Mouse (Mus musculus) neural tube, embryonic 11.5 days (tissue): ENCODE data around the gene Hbs1l. TPM values are rescaled to one million over a fixed set of nuclear protein-coding genes. Genes with fewer than 3 reads are reported as not detected.

Experiments used
- ATAC-seq: fragments of 200-750 bp; cut with Nextera tagmentation; 2 replicates; pipeline ENCODE4 v1.8.0; 2017; ENCODE audit warnings: moderate number of reproducible peaks, mild to moderate bottlenecking, moderate TSS enrichment, moderate library complexity; ENCODE audit not compliant: insufficient read depth, low FRiP score, low TSS enrichment
- DNase-seq: peaks from one replicate; pipeline ENCODE4 v3.0.0-alpha.2; 2015; ENCODE audit warnings: low spot score
- H3K27ac ChIP-seq: fragments of 300-500 bp; sonication (generic); 2 replicates; pipeline ENCODE4 v1.5.1; 2014; ENCODE audit warnings: low read depth, mild to moderate bottlenecking, low read length
- H3K27me3 ChIP-seq: fragments of 300-500 bp; sonication (generic); 2 replicates; pipeline ENCODE4 v1.6.1; 2014; ENCODE audit warnings: mild to moderate bottlenecking, low read length, mixed read lengths; ENCODE audit not compliant: control insufficient read depth, insufficient read depth
- H3K36me3 ChIP-seq: fragments of 300-500 bp; sonication (generic); 2 replicates; pipeline ENCODE4 v1.6.1; 2014; ENCODE audit warnings: mild to moderate bottlenecking, low read length, moderate library complexity, mixed read lengths; ENCODE audit not compliant: control insufficient read depth, insufficient read depth
- H3K4me1 ChIP-seq: fragments of 300-500 bp; sonication (generic); 2 replicates; pipeline ENCODE4 v1.6.1; 2014; ENCODE audit warnings: low read length, mixed read lengths; ENCODE audit not compliant: control insufficient read depth, insufficient read depth
- H3K4me2 ChIP-seq: fragments of 300-500 bp; sonication (generic); 2 replicates; pipeline ENCODE4 v1.6.1; 2014; ENCODE audit warnings: low read depth, mild to moderate bottlenecking, moderate library complexity
- H3K4me3 ChIP-seq: fragments of 300-500 bp; sonication (generic); 2 replicates; pipeline ENCODE4 v1.5.1; 2014; ENCODE audit warnings: low read depth, low read length
- H3K9ac ChIP-seq: fragments of 300-500 bp; sonication (generic); 2 replicates; pipeline ENCODE4 v1.6.1; 2014; ENCODE audit warnings: mild to moderate bottlenecking, low read length
- H3K9me3 ChIP-seq: fragments of 300-500 bp; sonication (generic); 2 replicates; pipeline ENCODE4 v1.6.1; 2016; ENCODE audit warnings: low read length; ENCODE audit not compliant: control insufficient read depth
- WGBS: fragments of 180-500 bp; shearing (Covaris S2); extraction: QIAGEN DNeasy Blood & Tissue Kit; methylation state at CpG from one replicate; pipeline ENCODE4 v1.1.7; 2014; 5-methylcytosine and 5-hydroxymethylcytosine counted together
- polyA plus RNA-seq: library from polyadenylated mRNA; unstranded; fragments of >200 nt; fragmentation: Nextera tagmentation; extraction: Ambion mirVana; gene quantifications from 2 replicates; pipeline ENCODE4 v1.2.1, GENCODE M21; 2014

The Hbs1l gene
- polyA plus RNA-seq, 1 experiment from 2014 or later = 131 TPM

- H3K27me3 ChIP-seq = no peaks in the 10 kb centered on the region
- ATAC-seq (no peak), DNase-seq (no peak)
- H3K4me1 ChIP-seq = no peaks in the 10 kb centered on the region
- H3K27ac ChIP-seq = no peak overlapping the region
- WGBS = 95% methylated on average over 7 of the region's 7 CpGs
- H3K9me3 ChIP-seq = no peaks in the 10 kb centered on the region
- no peak overlapping the region for H3K9ac ChIP-seq
- H3K4me2 ChIP-seq = no peak overlapping the region
- H3K36me3 ChIP-seq = 0 out of 2 replicates have a peak, but pooled peaks cover 2% of the 10 kb centered on the region
- H3K4me3 ChIP-seq = no peak overlapping the region
Observed at GRCm38 (mm10) chr10:21364946-21365345, 69.2 kb downstream of the Hbs1l start.

- H3K9ac ChIP-seq = no peak overlapping the region
- 89% methylated on average over 4 of the region's 4 CpGs for WGBS
- no peaks in the 10 kb centered on the region for H3K4me1 ChIP-seq
- no peak for ATAC-seq
- H3K4me3 ChIP-seq = no peak overlapping the region
- no peaks in the 10 kb centered on the region for H3K27me3 ChIP-seq
- H3K27ac ChIP-seq = no peak overlapping the region
- H3K36me3 ChIP-seq = 0 out of 2 replicates have a peak, but pooled peaks cover 2% of the 10 kb centered on the region
- no peaks in the 10 kb centered on the region for H3K9me3 ChIP-seq
- DNase-seq = no peak
- H3K4me2 ChIP-seq = no peak overlapping the region
Observed at GRCm38 (mm10) chr10:21365897-21366296, 70.1 kb downstream of the Hbs1l start.

DNA sequence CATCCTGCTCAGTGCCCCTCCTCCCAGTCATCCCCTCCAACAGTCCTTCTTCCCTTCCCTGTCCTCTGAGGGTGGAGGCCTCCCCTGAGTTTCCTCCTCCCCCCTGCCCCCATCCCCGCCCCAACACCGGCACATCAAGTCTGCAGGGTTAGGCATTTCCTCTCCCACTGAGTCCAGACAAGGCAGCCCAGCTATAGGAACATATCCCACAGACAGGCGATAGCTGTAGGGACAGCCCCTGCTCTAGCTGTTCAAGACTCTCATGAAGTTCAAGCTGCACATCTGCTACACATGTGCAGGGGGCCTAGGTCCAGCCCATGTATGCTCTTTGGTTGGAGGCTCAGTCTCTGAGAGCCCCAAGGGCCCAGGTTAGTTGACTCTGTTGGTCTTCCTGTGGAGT lies 70.7 kb downstream of the Hbs1l start:
- ATAC-seq (no peak), DNase-seq (no peak)
- no peaks in the 10 kb centered on the region for H3K4me1 ChIP-seq
- no peak overlapping the region for H3K4me2 ChIP-seq
- no peak overlapping the region for H3K27ac ChIP-seq
- H3K36me3 ChIP-seq = 0 out of 2 replicates have a peak, but pooled peaks cover 2% of the 10 kb centered on the region
- 71% methylated on average over 3 of the region's 3 CpGs for WGBS
- H3K9me3 ChIP-seq = no peaks in the 10 kb centered on the region
- no peak overlapping the region for H3K4me3 ChIP-seq
- H3K9ac ChIP-seq = no peak overlapping the region
- no peaks in the 10 kb centered on the region for H3K27me3 ChIP-seq

GRCm38 (mm10) chr10:21367481-21367880 lies 71.7 kb downstream of the Hbs1l start:
- Histone ChIP-seq H3K4me3 (no peak overlapping the region), H3K9ac (no peak overlapping the region), H3K4me1 (no peaks in the 10 kb centered on the region), H3K9me3 (no peaks in the 10 kb centered on the region), H3K36me3 (0 out of 2 replicates have a peak, but pooled peaks cover 2% of the 10 kb centered on the region), H3K27me3 (no peaks in the 10 kb centered on the region), H3K4me2 (no peak overlapping the region), H3K27ac (no peak overlapping the region)
- DNase-seq (no peak), ATAC-seq (no peak)
- WGBS = 94% methylated on average over 9 of the region's 9 CpGs

DNA sequence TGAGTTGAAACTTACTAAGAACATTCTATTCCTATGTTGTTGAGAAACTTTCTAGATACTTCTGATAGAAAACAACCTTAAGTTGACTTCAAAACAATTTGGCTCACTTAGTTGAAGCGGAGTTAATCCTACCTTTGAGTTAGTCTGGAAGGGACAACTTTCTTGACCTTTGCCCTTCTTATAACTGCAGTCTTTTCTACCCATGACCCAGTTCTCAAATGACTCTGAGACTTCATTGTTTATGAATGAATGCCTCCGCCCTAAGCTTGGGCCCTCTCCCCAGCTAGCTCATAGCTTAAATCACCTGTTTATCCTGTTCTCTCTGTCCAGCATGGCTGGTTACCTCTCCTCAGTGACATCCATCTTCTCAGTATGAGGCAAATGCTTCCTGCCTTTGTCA lies 73.8 kb downstream of the Hbs1l start:
- no peak overlapping the region for H3K9ac ChIP-seq
- no peaks in the 10 kb centered on the region for H3K9me3 ChIP-seq
- H3K36me3 ChIP-seq = 0 out of 2 replicates have a peak, but pooled peaks cover 2% of the 10 kb centered on the region
- H3K27ac ChIP-seq = no peak overlapping the region
- no peaks in the 10 kb centered on the region for H3K27me3 ChIP-seq
- WGBS = 89% methylated on average over 2 of the region's 2 CpGs
- DNase-seq = no peak
- no peak overlapping the region for H3K4me2 ChIP-seq
- no peak for ATAC-seq
- H3K4me1 ChIP-seq = no peaks in the 10 kb centered on the region
- no peak overlapping the region for H3K4me3 ChIP-seq

DNA sequence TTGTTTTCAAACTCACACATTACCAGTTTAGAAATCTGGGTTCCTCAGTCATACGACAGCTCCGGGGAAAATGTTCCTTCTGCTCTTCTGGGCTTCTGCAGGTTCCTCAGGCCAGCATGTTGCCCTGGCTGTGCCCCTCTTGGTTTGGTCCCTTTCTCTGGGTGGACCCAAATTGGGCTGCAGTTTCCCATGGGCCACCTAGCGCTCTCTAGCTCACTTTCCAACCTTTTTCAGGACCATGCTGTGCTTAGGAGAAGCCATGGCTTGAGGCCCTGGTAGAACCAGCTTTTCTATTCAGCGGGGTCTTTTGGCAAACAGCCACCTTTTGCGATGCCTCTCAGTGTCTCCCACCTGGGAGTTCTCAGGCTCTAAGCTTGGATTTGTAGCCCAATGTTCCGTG lies 76.5 kb downstream of the Hbs1l start:
- Histone ChIP-seq H3K27me3 (no peaks in the 10 kb centered on the region), H3K4me2 (no peak overlapping the region), H3K4me3 (no peak overlapping the region), H3K36me3 (0 out of 2 replicates have a peak, but pooled peaks cover 2% of the 10 kb centered on the region), H3K27ac (no peak overlapping the region), H3K4me1 (no peaks in the 10 kb centered on the region), H3K9me3 (no peaks in the 10 kb centered on the region), H3K9ac (no peak overlapping the region)
- DNase-seq (no peak), ATAC-seq (no peak)
- WGBS = 94% methylated on average over 6 of the region's 6 CpGs

DNA sequence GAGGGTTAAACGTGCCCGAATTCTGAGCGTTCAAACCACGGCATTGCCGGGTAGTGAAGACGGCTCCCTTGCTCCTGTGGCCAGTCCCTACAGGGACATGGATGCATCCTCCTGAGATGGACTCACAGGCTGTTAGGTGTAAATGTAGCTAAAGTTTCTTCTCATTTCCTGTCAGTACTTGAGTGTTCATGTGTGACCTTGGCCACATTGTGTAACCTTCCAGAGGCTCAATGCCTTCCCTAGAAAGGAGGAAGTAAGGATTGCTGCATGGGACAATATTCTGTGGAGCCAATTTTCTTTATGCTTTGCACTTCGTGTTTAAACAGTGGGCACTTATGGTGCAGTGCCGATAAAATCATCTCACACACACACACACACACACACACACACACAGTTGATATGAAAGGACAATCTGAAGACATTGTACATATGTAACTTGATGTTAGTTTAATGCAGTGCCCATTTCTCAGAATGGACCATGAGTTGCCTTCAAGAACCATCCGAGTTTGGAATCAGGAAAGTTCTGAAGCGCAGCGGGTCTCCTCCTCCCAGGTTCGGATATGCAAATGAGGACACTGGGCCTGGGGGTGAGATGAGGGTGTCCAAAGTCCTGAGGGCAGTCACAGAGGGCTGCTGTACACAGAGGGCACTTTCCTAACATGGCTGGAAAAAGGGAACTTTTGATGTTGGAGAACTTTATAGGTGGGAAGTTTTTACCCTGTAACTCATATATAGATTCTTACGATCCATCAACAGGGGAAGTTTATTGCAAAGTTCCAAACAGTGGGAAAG lies 81.1 kb downstream of the Hbs1l start, which contains the start of gene Aldh8a1:
Gene Aldh8a1 (plus strand): TSS at position 610 of the 792 bp plus-strand sequence.
- Histone ChIP-seq H3K4me3 (no peak within 1 kb of the TSS), H3K9ac (no peak within 1 kb of the TSS), H3K27me3 (no peaks in the 10 kb centered on the region), H3K4me1 (no peaks in the 10 kb centered on the region), H3K36me3 (no peaks in the 10 kb centered on the region), H3K9me3 (no peaks in the 10 kb centered on the region), H3K4me2 (no peak within 1 kb of the TSS), H3K27ac (no peak within 1 kb of the TSS)
- 86% methylated on average over 13 of the region's 13 CpGs for WGBS
- ATAC-seq (no peak), DNase-seq (no peak)

- Histone ChIP-seq H3K4me1 (no peaks in the 10 kb centered on the region), H3K9me3 (no peaks in the 10 kb centered on the region), H3K4me2 (no peak overlapping the region), H3K27ac (no peak overlapping the region), H3K9ac (no peak overlapping the region), H3K36me3 (no peaks in the 10 kb centered on the region), H3K4me3 (no peak overlapping the region), H3K27me3 (no peaks in the 10 kb centered on the region)
- no peak for DNase-seq
- ATAC-seq = no peak
- 73% methylated on average over 9 of the region's 9 CpGs for WGBS
Observed at GRCm38 (mm10) chr10:21378196-21378944, 82.6 kb downstream of the Hbs1l start.
